Mouse (Mus musculus) intestine, postnatal 0 days (tissue): ENCODE measurements around the gene BC048403. TPM values are rescaled to one million over a fixed set of nuclear protein-coding genes. Genes with fewer than 3 reads are reported as not detected.

Source experiments
- ATAC-seq: fragments of 200-750 bp; cut with Nextera tagmentation; 2 replicates; pipeline ENCODE4 v1.8.0; 2017; ENCODE audit warnings: mild to moderate bottlenecking, moderate TSS enrichment, moderate library complexity
- H3K27ac ChIP-seq: fragments of 300-500 bp; sonication (generic); 2 replicates; pipeline ENCODE4 v1.5.1; 2014; ENCODE audit warnings: mild to moderate bottlenecking, low read depth, low read length, moderate library complexity
- H3K27me3 ChIP-seq: fragments of 300-500 bp; sonication (generic); replicated peaks from 2 replicates; pipeline ENCODE4 v1.6.1; 2014; ENCODE audit warnings: low read length, mixed read lengths; ENCODE audit not compliant: control insufficient read depth, insufficient read depth
- H3K36me3 ChIP-seq: fragments of 300-500 bp; sonication (generic); 2 replicates; pipeline ENCODE4 v1.6.1; 2014; ENCODE audit warnings: mild to moderate bottlenecking, moderate library complexity; ENCODE audit not compliant: control insufficient read depth, insufficient read depth
- H3K4me1 ChIP-seq: fragments of 300-500 bp; sonication (generic); replicated peaks from 2 replicates; pipeline ENCODE4 v1.6.1; 2014; ENCODE audit warnings: antibody characterized with exemption, low read length, mixed read lengths; ENCODE audit not compliant: control insufficient read depth, insufficient read depth
- H3K4me2 ChIP-seq: fragments of 300-500 bp; sonication (generic); replicated peaks from 2 replicates; pipeline ENCODE4 v1.6.1; 2014; ENCODE audit warnings: low read depth, mild to moderate bottlenecking, moderate library complexity
- H3K4me3 ChIP-seq: fragments of 300-500 bp; sonication (generic); 2 replicates; pipeline ENCODE4 v1.5.1; 2014; ENCODE audit warnings: low read depth, low read length
- H3K9ac ChIP-seq: fragments of 300-500 bp; sonication (generic); 2 replicates; pipeline ENCODE4 v1.6.1; 2014; ENCODE audit warnings: mild to moderate bottlenecking, low read depth, low read length
- H3K9me3 ChIP-seq: fragments of 300-500 bp; sonication (generic); 2 replicates; pipeline ENCODE4 v1.6.1; 2016; ENCODE audit warnings: mixed run types; ENCODE audit not compliant: control insufficient read depth
- CTCF ChIP-seq: sonication (generic); IDR thresholded peaks from 2 replicates; pipeline ENCODE4 v1.5.1; 2016; ENCODE audit warnings: low read depth, mild to moderate bottlenecking, control low read depth, antibody characterized with exemption, moderate library complexity
- WGBS: fragments of 180-500 bp; shearing (Covaris S2); extraction: QIAGEN DNeasy Blood & Tissue Kit; methylation state at CpG from one replicate; pipeline ENCODE4 v1.1.7; 2014; 5-methylcytosine and 5-hydroxymethylcytosine counted together
- polyA plus RNA-seq: library from polyadenylated mRNA; unstranded; fragments of >200 nt; fragmentation: Nextera tagmentation; extraction: Ambion mirVana; gene quantifications from 2 replicates; pipeline ENCODE4 v1.2.1, GENCODE M21; 2015

BC048403 gene
- polyA plus RNA-seq, 1 experiment from 2014 or later, result 2.4 TPM

DNA sequence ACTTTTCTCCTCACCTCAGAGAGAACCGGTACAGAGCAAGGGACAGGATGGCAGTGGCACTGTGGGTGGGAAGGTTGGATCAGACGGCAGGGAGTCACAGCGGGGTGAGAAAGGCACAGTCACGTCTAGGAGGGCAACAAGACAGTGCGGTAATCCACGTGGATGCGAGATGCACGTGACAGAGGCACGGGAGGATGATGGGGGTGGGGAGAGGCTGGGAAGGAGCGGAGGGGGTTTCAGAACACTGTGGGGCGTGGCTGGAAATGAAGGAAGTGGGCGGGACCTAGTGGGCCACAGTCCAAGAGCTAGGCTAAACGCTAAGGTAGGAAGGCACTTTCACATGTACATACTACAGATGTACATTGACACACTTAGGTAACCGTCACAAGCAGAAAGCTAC lies 41.4 kb downstream of the BC048403 start:
- Histone ChIP-seq H3K36me3 (no peaks in the 10 kb centered on the region), H3K4me3 (no peak overlapping the region), H3K27ac (no peak overlapping the region), H3K27me3 (no peaks in the 10 kb centered on the region), H3K4me1 (no peaks in the 10 kb centered on the region), H3K9ac (no peak overlapping the region), H3K9me3 (no peaks in the 10 kb centered on the region), H3K4me2 (peak overlapping the region; percentile 40)
- WGBS, result 38% methylated on average over 14 of the region's 14 CpGs
- peak; percentile 28; the same call in 1 of the 2 replicates for ATAC-seq
- TF ChIP-seq CTCF, result no peak

DNA sequence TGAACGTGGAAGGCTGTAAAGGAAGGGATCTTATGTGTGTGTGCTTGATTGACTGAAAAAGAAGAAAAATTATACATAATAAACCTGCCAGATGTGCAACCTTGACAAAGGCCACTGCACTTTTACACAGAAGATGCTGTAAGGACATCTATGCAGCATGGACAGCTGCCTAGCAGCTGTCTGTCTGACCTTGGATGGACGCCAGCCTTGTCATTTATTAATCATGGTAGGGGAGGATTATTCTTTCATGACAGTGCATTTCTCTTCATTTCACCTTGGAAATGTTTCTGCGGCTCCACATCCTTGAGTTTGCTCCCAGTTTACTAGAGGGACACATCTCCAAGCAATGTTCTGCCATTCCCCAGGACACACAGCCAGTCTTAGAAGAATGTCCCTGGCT lies 48.8 kb downstream of the BC048403 start:
- Histone ChIP-seq H3K27ac (no peak overlapping the region), H3K4me1 (no peaks in the 10 kb centered on the region), H3K36me3 (no peaks in the 10 kb centered on the region), H3K4me2 (no peak overlapping the region), H3K9ac (no peak overlapping the region), H3K9me3 (no peaks in the 10 kb centered on the region), H3K27me3 (no peaks in the 10 kb centered on the region), H3K4me3 (no peak overlapping the region)
- WGBS, result 74% methylated on average over 3 of the region's 3 CpGs
- ATAC-seq, result no peak
- TF ChIP-seq CTCF, result no peak

DNA sequence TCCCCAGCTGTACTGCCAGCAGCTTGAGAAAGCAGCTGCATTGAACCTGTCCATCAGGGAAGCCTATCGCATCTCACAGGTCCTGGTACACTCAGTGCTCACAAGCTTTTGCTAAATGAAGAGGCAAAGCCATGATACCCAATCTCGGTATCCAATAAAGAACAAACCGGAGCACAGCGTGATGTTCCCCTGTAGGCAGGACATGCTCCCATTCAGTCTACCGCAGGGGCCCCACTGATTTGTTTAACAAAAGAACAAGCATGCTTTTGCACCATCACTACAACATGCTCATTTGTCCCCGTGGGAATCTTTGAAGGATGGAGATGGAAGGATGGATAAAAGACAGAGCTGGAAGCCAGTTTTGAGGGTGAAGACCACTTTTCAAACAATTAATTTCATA lies 50.3 kb downstream of the BC048403 start:
- H3K36me3 ChIP-seq, result no peaks in the 10 kb centered on the region
- H3K9ac ChIP-seq, result no peak overlapping the region
- H3K9me3 ChIP-seq, result no peaks in the 10 kb centered on the region
- H3K4me2 ChIP-seq, result no peak overlapping the region
- H3K27ac ChIP-seq, result no peak overlapping the region
- WGBS, result 82% methylated on average over 6 of the region's 6 CpGs
- no peak overlapping the region for H3K4me3 ChIP-seq
- no peak for TF ChIP-seq CTCF
- ATAC-seq, result no peak
- no peaks in the 10 kb centered on the region for H3K27me3 ChIP-seq
- no peaks in the 10 kb centered on the region for H3K4me1 ChIP-seq

DNA sequence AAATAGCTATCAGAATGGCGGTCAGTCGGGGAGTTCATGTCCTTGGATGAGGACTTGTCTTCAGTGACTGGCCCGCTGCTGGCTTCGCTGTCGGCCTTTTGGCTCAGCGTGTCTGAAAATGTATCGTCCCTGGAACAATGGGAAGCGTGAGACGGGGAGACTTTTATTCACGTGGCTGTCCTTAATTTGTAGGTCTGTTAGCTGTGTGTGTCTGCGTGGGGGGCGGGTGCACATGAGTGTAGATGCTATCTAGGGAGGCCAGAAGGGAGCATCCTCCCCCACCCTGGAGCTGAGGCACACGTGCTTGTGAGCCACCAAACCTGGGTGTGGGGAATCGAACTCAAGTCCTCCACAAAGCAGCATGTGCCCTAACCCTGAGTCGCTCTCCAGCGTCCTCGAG lies 52.9 kb downstream of the BC048403 start:
- Histone ChIP-seq H3K27ac (no peak overlapping the region), H3K9me3 (no peaks in the 10 kb centered on the region), H3K4me1 (no peaks in the 10 kb centered on the region), H3K36me3 (no peaks in the 10 kb centered on the region), H3K4me2 (no peak overlapping the region), H3K9ac (no peak overlapping the region), H3K27me3 (no peaks in the 10 kb centered on the region), H3K4me3 (no peak overlapping the region)
- no peak for ATAC-seq
- WGBS, result 94% methylated on average over 17 of the region's 17 CpGs
- no peak for TF ChIP-seq CTCF

DNA sequence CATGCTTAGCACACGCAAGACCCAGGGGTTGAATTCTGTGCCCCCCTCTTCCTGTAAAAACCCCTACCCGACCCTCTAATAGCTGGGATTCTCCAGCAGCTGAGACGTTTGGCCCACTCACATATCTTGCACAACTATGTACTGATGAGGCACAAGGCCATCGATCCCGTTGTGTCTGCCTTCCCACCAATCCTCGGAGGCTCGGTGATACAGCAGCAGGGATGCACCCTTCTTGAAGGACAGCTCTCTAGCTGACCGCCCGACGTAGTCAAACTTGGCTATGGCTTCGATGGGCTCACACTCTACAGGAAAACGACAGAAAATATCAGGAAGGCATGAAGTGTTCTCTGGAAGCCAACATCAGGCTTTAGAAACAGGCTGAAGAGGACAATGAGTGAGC lies 54.7 kb downstream of the BC048403 start:
- no peak overlapping the region for H3K4me2 ChIP-seq
- no peaks in the 10 kb centered on the region for H3K4me1 ChIP-seq
- no peaks in the 10 kb centered on the region for H3K9me3 ChIP-seq
- H3K4me3 ChIP-seq, result no peak overlapping the region
- no peak overlapping the region for H3K27ac ChIP-seq
- H3K9ac ChIP-seq, result no peak overlapping the region
- TF ChIP-seq CTCF, result no peak
- no peaks in the 10 kb centered on the region; the same call in 1 of the 2 replicates for H3K36me3 ChIP-seq
- H3K27me3 ChIP-seq, result no peaks in the 10 kb centered on the region
- no peak for ATAC-seq
- 89% methylated on average over 12 of the region's 12 CpGs for WGBS

DNA sequence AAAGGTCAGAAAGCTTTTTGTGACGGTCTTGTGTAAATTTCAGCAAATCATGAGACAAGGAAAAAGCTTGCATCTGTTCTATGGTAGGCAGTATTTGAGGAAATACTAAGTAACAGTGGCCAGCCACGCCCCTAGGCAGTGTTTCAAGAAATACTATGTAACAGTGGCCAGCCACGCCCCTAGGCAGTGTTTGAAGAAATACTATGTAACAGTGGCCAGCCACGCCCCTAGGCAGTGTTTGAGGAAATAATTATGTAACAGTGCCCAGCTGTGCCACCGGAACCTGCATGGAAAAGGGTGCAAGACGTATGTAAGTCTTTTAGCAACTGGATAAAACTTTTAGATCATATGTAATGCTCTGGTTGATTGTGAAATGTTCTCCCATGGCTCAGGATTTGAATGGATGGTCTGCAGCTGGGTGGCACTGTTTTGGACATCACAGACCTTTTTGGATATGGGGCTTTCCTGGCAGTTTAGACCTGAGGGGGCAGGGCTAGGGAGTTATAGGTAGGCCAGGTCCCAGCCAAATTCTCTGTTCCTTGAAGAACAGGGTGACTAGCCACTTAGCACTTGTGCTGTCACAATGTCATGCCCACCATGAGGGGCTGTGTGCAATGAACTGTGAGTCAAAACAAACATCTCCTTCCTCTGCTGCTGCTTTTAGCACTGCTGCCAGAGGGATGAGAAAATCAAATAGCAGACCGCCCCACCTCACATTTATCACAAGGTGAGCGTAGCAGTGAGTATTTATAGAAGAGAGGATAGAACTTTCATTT lies 56.5 kb downstream of the BC048403 start:
- Histone ChIP-seq H3K9ac (no peak overlapping the region), H3K27me3 (no peaks in the 10 kb centered on the region), H3K27ac (no peak overlapping the region), H3K36me3 (peaks cover 5% of the 10 kb centered on the region; the same call in 1 of the 2 replicates), H3K4me1 (no peaks in the 10 kb centered on the region), H3K9me3 (no peaks in the 10 kb centered on the region), H3K4me2 (peak overlapping the region; percentile 52), H3K4me3 (no peak overlapping the region)
- ATAC-seq, result peak; percentile 95
- peak; percentile 24; the same call in 1 of the 2 replicates for TF ChIP-seq CTCF
- 42% methylated on average over 8 of the region's 8 CpGs for WGBS
